Mouse (Mus musculus) limb, embryonic 14.5 days (tissue): ENCODE data around the gene Olfr1134. TPM values are rescaled to one million over a fixed set of nuclear protein-coding genes. Genes with fewer than 3 reads are reported as not detected.

ENCODE experiments used
- ATAC-seq: fragments of 200-750 bp; cut with Nextera tagmentation; 2 replicates; pipeline ENCODE4 v1.8.0; 2017; ENCODE audit warnings: low read depth, moderate number of reproducible peaks, moderate TSS enrichment; ENCODE audit not compliant: low FRiP score
- DNase-seq: peaks from one replicate; pipeline ENCODE4 v3.0.0-alpha.2; 2015; ENCODE audit warnings: low spot score
- H3K27ac ChIP-seq: fragments of 300-500 bp; sonication (generic); replicated peaks from 2 replicates; pipeline ENCODE4 v1.5.1; 2014; ENCODE audit warnings: low read depth, mild to moderate bottlenecking, low read length, moderate library complexity, mixed read lengths
- H3K27me3 ChIP-seq: fragments of 300-500 bp; sonication (generic); 2 replicates; pipeline ENCODE4 v1.6.1; 2014; ENCODE audit warnings: low read length, mixed read lengths; ENCODE audit not compliant: control insufficient read depth, insufficient read depth
- H3K36me3 ChIP-seq: fragments of 300-500 bp; sonication (generic); 2 replicates; pipeline ENCODE4 v1.6.1; 2014; ENCODE audit warnings: mild to moderate bottlenecking, low read length, moderate library complexity, mixed read lengths; ENCODE audit not compliant: control insufficient read depth, insufficient read depth
- H3K4me1 ChIP-seq: fragments of 300-500 bp; sonication (generic); 2 replicates; pipeline ENCODE4 v1.6.1; 2014; ENCODE audit warnings: antibody characterized with exemption, low read length, mixed read lengths; ENCODE audit not compliant: control insufficient read depth, insufficient read depth
- H3K4me2 ChIP-seq: fragments of 300-500 bp; sonication (generic); replicated peaks from 2 replicates; pipeline ENCODE4 v1.6.1; 2014; ENCODE audit warnings: low read depth, mild to moderate bottlenecking, low read length, moderate library complexity; ENCODE audit not compliant: severe bottlenecking
- H3K4me3 ChIP-seq: fragments of 300-500 bp; sonication (generic); replicated peaks from 2 replicates; pipeline ENCODE4 v1.5.1; 2014; ENCODE audit warnings: low read length
- H3K9ac ChIP-seq: fragments of 300-500 bp; sonication (generic); 2 replicates; pipeline ENCODE4 v1.6.1; 2014; ENCODE audit warnings: mild to moderate bottlenecking, low read depth, low read length, moderate library complexity; ENCODE audit not compliant: severe bottlenecking
- H3K9me3 ChIP-seq: fragments of 300-500 bp; sonication (generic); 2 replicates; pipeline ENCODE4 v1.6.1; 2016; ENCODE audit warnings: low read length; ENCODE audit not compliant: control insufficient read depth
- POLR2A ChIP-seq: fragments of 200-500 bp; IDR thresholded peaks from 2 replicates; pipeline ENCODE4 v1.8.0; 2012; ENCODE audit warnings: inconsistent platforms, mild to moderate bottlenecking, moderate library complexity, borderline replicate concordance; ENCODE audit not compliant: insufficient read depth, insufficient read length; ENCODE audit errors: extremely low read depth
- WGBS: fragments of 180-500 bp; shearing (Covaris S2); extraction: QIAGEN DNeasy Blood & Tissue Kit; methylation state at CpG from one replicate; pipeline ENCODE4 v1.1.7; 2014; 5-methylcytosine and 5-hydroxymethylcytosine counted together
- polyA plus RNA-seq, 2 experiments: library from polyadenylated mRNA; depleted of rRNA in 1 of 2; stranded (reverse) in 1 of 2; unstranded in 1 of 2; fragments of >200 nt; fragmentation: Nextera tagmentation in 1 of 2; extraction: Ambion mirVana in 1 of 2; gene quantifications; 2 replicates each; pipeline versions ENCODE4 v1.2.1 to v1.2.3; 2012 to 2014

The Olfr1134 gene
- not detected in 2 replicates for polyA plus RNA-seq (2012; rRNA removed)
- polyA plus RNA-seq (2014; fragmentation: Nextera tagmentation; extraction: Ambion mirVana), result not detected in 2 replicates

GRCm38 (mm10) chr2:87658360-87658759 is at the start of gene Olfr1134:
Gene Olfr1134 (minus strand): TSS chr2:87658460.
- Histone ChIP-seq H3K4me2 (no peak within 1 kb of the TSS), H3K36me3 (no peaks in the 10 kb centered on the region), H3K27me3 (no peaks in the 10 kb centered on the region), H3K4me1 (no peaks in the 10 kb centered on the region), H3K9me3 (no peaks in the 10 kb centered on the region), H3K4me3 (no peak within 1 kb of the TSS), H3K27ac (no peak within 1 kb of the TSS), H3K9ac (no peak within 1 kb of the TSS)
- ATAC-seq (no peak), DNase-seq (no peak)
- TF ChIP-seq POLR2A, result no peak
- WGBS, result 77% methylated on average over 2 of the region's 2 CpGs

GRCm38 (mm10) chr2:87693847-87694246 is 35.6 kb upstream of the Olfr1134 start, which contains the start of gene Olfr1136:
Gene Olfr1136 (minus strand): TSS chr2:87693947.
- no peak within 1 kb of the TSS for H3K4me3 ChIP-seq
- no peaks in the 10 kb centered on the region for H3K4me1 ChIP-seq
- no peaks in the 10 kb centered on the region for H3K36me3 ChIP-seq
- ATAC-seq, result no peak
- no peaks in the 10 kb centered on the region for H3K9me3 ChIP-seq
- TF ChIP-seq POLR2A, result no peak
- H3K4me2 ChIP-seq, result no peak within 1 kb of the TSS
- no peaks in the 10 kb centered on the region for H3K27me3 ChIP-seq
- H3K9ac ChIP-seq, result no peak within 1 kb of the TSS
- no peak within 1 kb of the TSS for H3K27ac ChIP-seq
- DNase-seq, result no peak

GRCm38 (mm10) chr2:87673564-87673963 is 15.3 kb upstream of the Olfr1134 start, which contains the start of gene Olfr1135:
Gene Olfr1135 (minus strand): TSS chr2:87673664.
- no peak within 1 kb of the TSS for H3K4me2 ChIP-seq
- TF ChIP-seq POLR2A, result no peak
- H3K9me3 ChIP-seq, result no peaks in the 10 kb centered on the region
- 12% methylated on average over 1 of the region's 1 CpGs for WGBS
- no peak within 1 kb of the TSS for H3K9ac ChIP-seq
- no peak within 1 kb of the TSS for H3K4me3 ChIP-seq
- ATAC-seq, result no peak
- H3K36me3 ChIP-seq, result no peaks in the 10 kb centered on the region
- H3K27ac ChIP-seq, result no peak within 1 kb of the TSS
- no peaks in the 10 kb centered on the region for H3K27me3 ChIP-seq
- H3K4me1 ChIP-seq, result no peaks in the 10 kb centered on the region
- no peak for DNase-seq

- no peak for ATAC-seq
- H3K4me1 ChIP-seq, result no peaks in the 10 kb centered on the region
- no peaks in the 10 kb centered on the region for H3K27me3 ChIP-seq
- DNase-seq, result no peak
- H3K9ac ChIP-seq, result no peak within 1 kb of the TSS
- H3K4me2 ChIP-seq, result no peak within 1 kb of the TSS
- H3K36me3 ChIP-seq, result no peaks in the 10 kb centered on the region
- no peak for TF ChIP-seq POLR2A
- H3K9me3 ChIP-seq, result no peaks in the 10 kb centered on the region
- no peak within 1 kb of the TSS for H3K27ac ChIP-seq
- no peak within 1 kb of the TSS for H3K4me3 ChIP-seq
Measured at GRCm38 (mm10) chr2:87647274-87647673, 11.0 kb downstream of the Olfr1134 start, which contains the start of gene Olfr1133. Gene Olfr1133 (minus strand): TSS chr2:87647374.

- no peak overlapping the region for H3K4me3 ChIP-seq
- no peak for TF ChIP-seq POLR2A
- no peak overlapping the region for H3K4me2 ChIP-seq
- no peaks in the 10 kb centered on the region for H3K36me3 ChIP-seq
- H3K27ac ChIP-seq, result no peak overlapping the region
- DNase-seq (no peak), ATAC-seq (no peak)
- H3K9me3 ChIP-seq, result no peaks in the 10 kb centered on the region
- no peak overlapping the region for H3K9ac ChIP-seq
- H3K4me1 ChIP-seq, result no peaks in the 10 kb centered on the region
- no peaks in the 10 kb centered on the region for H3K27me3 ChIP-seq
Measured at GRCm38 (mm10) chr2:87642441-87642840, 15.8 kb downstream of the Olfr1134 start.

- Histone ChIP-seq H3K27ac (no peak within 1 kb of the TSS), H3K4me2 (no peak within 1 kb of the TSS), H3K4me1 (no peaks in the 10 kb centered on the region), H3K27me3 (no peaks in the 10 kb centered on the region), H3K36me3 (no peaks in the 10 kb centered on the region), H3K9me3 (no peaks in the 10 kb centered on the region), H3K4me3 (no peak within 1 kb of the TSS), H3K9ac (no peak within 1 kb of the TSS)
- ATAC-seq (no peak), DNase-seq (no peak)
- no peak for TF ChIP-seq POLR2A
Measured at GRCm38 (mm10) chr2:87637435-87637834, 20.8 kb downstream of the Olfr1134 start, which contains the start of gene Olfr1132. Gene Olfr1132 (minus strand): TSS chr2:87637535.
